Mouse (Mus musculus) stomach, postnatal 0 days (tissue): ENCODE measurements at regions not wholly inside any gene's neighbourhood (a gene's known extent, or its start where the extent isn't known, plus 50 kb on each side); places are given as distances from the start of the nearest gene placed in this dataset.

Source experiments
- ATAC-seq: fragments of 200-750 bp; cut with Nextera tagmentation; 2 replicates; pipeline ENCODE4 v1.8.0; 2017; ENCODE audit not compliant: low FRiP score, low TSS enrichment
- DNase-seq: peaks from one replicate; pipeline ENCODE4 v3.0.0-alpha.2; 2016; ENCODE audit warnings: low spot score
- H3K27ac ChIP-seq: fragments of 300-500 bp; sonication (generic); replicated peaks from 2 replicates; pipeline ENCODE4 v1.5.1; 2014; ENCODE audit warnings: mild to moderate bottlenecking, control low read depth
- H3K27me3 ChIP-seq: fragments of 300-500 bp; sonication (generic); 2 replicates; pipeline ENCODE4 v1.6.1; 2014; ENCODE audit warnings: low read length; ENCODE audit not compliant: control insufficient read depth, insufficient read depth
- H3K36me3 ChIP-seq: fragments of 300-500 bp; sonication (generic); 2 replicates; pipeline ENCODE4 v1.6.1; 2014; ENCODE audit warnings: low read length, mixed read lengths; ENCODE audit not compliant: control insufficient read depth, insufficient read depth
- H3K4me1 ChIP-seq: fragments of 300-500 bp; sonication (generic); replicated peaks from 2 replicates; pipeline ENCODE4 v1.6.1; 2014; ENCODE audit warnings: antibody characterized with exemption; ENCODE audit not compliant: control insufficient read depth, insufficient read depth
- H3K4me2 ChIP-seq: fragments of 300-500 bp; sonication (generic); replicated peaks from 2 replicates; pipeline ENCODE4 v1.6.1; 2014; ENCODE audit warnings: low read depth, mild to moderate bottlenecking, control low read depth, moderate library complexity
- H3K4me3 ChIP-seq: fragments of 300-500 bp; sonication (generic); 2 replicates; pipeline ENCODE4 v1.5.1; 2014; ENCODE audit warnings: low read depth, low read length, control low read depth
- H3K9ac ChIP-seq: fragments of 300-500 bp; sonication (generic); 2 replicates; pipeline ENCODE4 v1.6.1; 2014; ENCODE audit warnings: mild to moderate bottlenecking, low read length, control low read depth, mixed read lengths
- H3K9me3 ChIP-seq: fragments of 300-500 bp; sonication (generic); 2 replicates; pipeline ENCODE4 v1.6.1; 2016; ENCODE audit warnings: low read length; ENCODE audit not compliant: control insufficient read depth
- CTCF ChIP-seq: IDR thresholded peaks from 2 replicates; pipeline ENCODE4 v1.5.1; 2016; ENCODE audit warnings: antibody characterized with exemption, low read depth, mild to moderate bottlenecking, moderate library complexity
- EP300 ChIP-seq: optimal IDR thresholded peaks from 2 replicates; pipeline ENCODE3; 2016; ENCODE audit warnings: antibody characterized with exemption
- WGBS: fragments of 180-500 bp; shearing (Covaris S2); extraction: QIAGEN DNeasy Blood & Tissue Kit; methylation state at CpG from one replicate; pipeline ENCODE4 v1.1.7; 2014; 5-methylcytosine and 5-hydroxymethylcytosine counted together

DNA sequence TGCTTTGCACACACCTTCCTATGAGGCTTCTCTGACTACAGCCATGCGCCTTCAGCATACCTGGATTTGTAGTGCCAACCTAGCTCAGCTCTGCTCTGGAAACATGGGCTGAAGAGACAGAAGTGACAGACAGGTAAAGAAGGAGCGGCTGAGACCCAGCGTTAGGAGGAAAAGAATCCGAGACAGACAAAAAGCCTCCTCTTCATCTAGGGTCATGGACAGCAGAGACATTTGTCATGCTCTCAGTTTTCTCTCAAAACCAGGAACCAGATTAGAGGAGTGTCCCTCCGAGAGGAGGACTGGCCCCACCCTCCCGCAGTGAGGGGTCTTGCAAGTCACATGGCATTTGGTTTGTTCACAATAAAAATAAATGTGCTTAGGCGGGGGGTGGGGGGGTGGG is 317.4 kb upstream of the Prickle1 start:
- Histone ChIP-seq H3K36me3 (no peaks in the 10 kb centered on the region), H3K27me3 (no peaks in the 10 kb centered on the region), H3K9me3 (no peaks in the 10 kb centered on the region; the same call in 1 of the 2 replicates), H3K27ac (no peak overlapping the region), H3K4me1 (no peaks in the 10 kb centered on the region), H3K4me3 (no peak overlapping the region), H3K9ac (no peak overlapping the region), H3K4me2 (no peak overlapping the region)
- ATAC-seq (no peak), DNase-seq (no peak)
- 54% methylated on average over 7 of the region's 7 CpGs for WGBS
- TF ChIP-seq EP300: no peak
- no peak for TF ChIP-seq CTCF

DNA sequence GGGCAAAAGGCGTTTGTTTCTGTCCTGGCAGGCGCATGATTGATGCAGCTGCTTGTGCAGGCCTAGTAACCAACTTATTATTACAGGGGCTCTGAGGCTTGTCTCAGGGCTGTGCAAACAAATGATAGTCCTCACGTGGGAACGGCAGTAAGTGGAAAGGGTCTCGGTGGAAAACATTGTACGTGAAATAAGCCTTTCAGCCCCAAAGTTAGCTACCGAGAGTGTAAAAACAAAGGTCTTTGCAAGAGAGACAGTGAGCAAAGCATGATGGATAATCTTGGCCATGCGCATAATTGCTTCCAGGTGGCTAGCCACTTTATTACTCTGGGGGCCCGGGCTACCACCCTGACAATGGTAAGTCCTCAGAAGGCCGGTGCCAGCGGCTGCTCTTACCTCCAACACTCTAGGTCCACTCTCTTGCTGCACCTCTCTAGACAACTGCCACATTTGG is 315.3 kb upstream of the Prickle1 start:
- Histone ChIP-seq H3K36me3 (no peaks in the 10 kb centered on the region), H3K9ac (no peak overlapping the region), H3K4me1 (no peaks in the 10 kb centered on the region), H3K4me3 (no peak overlapping the region), H3K9me3 (no peaks in the 10 kb centered on the region; the same call in 1 of the 2 replicates), H3K4me2 (no peak overlapping the region), H3K27ac (no peak overlapping the region), H3K27me3 (no peaks in the 10 kb centered on the region)
- DNase-seq (no peak), ATAC-seq (no peak)
- TF ChIP-seq CTCF: no peak
- no peak for TF ChIP-seq EP300
- WGBS: 34% methylated on average over 11 of the region's 11 CpGs

DNA sequence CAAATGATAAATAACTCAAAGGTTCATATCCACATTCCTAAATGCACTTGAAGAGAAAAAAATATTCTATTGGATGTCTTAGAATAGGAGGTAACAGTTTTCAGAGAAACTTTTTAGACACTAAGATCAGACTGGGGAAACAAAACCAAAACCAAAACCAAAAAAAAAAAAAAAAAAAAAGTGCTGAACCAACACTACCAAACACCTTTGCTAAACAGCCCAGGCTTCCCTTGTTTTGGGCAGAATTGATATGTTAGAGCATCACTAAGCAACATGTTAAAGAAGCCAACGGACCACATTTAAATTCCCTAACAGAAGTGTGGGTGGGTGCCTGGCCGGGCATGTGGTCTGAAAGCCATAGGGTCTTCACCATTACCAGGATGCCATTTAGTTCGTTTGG is 314.5 kb upstream of the Prickle1 start:
- H3K4me2 ChIP-seq: no peak overlapping the region
- 82% methylated on average over 3 of the region's 3 CpGs for WGBS
- TF ChIP-seq CTCF (no peak), EP300 (no peak)
- no peaks in the 10 kb centered on the region; the same call in 1 of the 2 replicates for H3K9me3 ChIP-seq
- no peak for ATAC-seq
- no peaks in the 10 kb centered on the region for H3K27me3 ChIP-seq
- H3K9ac ChIP-seq: no peak overlapping the region
- no peaks in the 10 kb centered on the region for H3K4me1 ChIP-seq
- H3K27ac ChIP-seq: no peak overlapping the region
- no peak for DNase-seq
- no peak overlapping the region for H3K4me3 ChIP-seq
- no peaks in the 10 kb centered on the region for H3K36me3 ChIP-seq

DNA sequence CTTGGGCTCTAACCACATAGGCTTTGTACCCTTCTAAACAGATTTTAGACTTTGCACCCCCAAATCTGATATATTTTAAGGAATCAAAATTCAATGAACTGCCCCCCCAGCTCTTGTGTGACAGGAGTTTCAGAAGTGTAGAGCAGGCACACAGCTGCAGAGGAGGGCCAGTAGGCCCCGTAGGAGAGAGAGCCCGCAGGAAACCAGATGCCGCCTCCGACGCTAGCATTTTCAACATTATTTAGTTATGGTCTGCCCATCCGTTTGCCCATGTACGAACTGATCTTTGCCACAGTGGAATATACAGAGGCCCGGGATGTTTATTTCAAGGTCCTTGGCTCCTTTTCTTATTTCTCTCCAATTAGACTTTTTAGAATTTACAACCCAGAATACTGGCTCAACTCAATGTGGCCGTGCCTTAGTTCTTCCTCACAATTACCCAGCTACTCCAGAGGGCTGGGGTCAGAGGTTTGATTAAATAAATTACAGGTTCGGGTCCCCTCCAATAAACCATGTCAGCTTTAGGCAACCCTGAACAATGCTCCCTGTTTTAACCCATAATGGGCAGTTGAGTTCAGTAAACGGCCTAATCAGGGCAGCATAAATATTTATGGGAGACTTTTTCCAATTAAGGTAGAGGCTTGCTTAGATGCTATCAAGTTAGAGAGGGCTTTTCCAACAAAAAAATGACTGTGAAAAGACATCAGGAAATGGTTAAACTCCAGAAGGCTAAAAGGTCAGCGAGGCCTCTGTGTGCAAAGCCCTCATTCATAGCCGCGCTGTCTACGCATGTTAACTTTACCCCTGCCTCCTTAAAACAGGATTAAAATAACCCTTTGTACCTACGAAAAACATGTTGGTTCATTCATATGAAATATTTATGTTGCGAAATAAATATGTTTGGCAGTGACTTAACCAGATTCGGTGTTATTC is 308.2 kb upstream of the Prickle1 start:
- TF ChIP-seq CTCF (no peak), EP300 (no peak)
- WGBS: 55% methylated on average over 18 of the region's 18 CpGs

DNA sequence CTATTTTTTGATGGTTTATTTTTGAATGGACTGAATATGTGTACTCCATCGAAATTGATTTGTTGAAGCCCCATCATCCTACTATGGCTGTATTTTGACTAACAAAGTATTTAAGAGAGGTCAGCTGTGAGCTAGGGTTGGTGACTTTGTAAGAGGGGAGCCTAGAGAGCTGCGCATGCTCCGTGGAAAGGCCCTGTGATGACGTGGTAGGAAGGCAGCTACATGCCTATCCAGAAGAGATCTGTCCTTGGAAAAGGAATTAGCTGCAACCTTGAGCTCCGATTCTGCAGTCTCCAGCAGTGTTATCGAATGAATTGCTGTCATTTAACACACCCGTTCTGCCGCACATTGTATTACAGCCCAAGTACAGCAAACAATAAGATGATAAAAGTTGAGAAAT is 287.1 kb upstream of the Prickle1 start:
- WGBS: 85% methylated on average over 8 of the region's 8 CpGs
- Histone ChIP-seq H3K36me3 (no peaks in the 10 kb centered on the region), H3K27me3 (no peaks in the 10 kb centered on the region), H3K4me2 (no peak overlapping the region), H3K9ac (no peak overlapping the region), H3K9me3 (no peaks in the 10 kb centered on the region), H3K4me1 (no peaks in the 10 kb centered on the region), H3K27ac (no peak overlapping the region), H3K4me3 (no peak overlapping the region)
- ATAC-seq (no peak), DNase-seq (no peak)
- TF ChIP-seq EP300 (no peak), CTCF (no peak)

More for the DNA sequence above, 308.2 kb upstream of the Prickle1 start:
- Histone ChIP-seq H3K27ac (no peak overlapping the region), H3K4me2 (no peak overlapping the region), H3K4me3 (no peak overlapping the region), H3K9ac (no peak overlapping the region), H3K4me1 (no peaks in the 10 kb centered on the region), H3K36me3 (no peaks in the 10 kb centered on the region), H3K27me3 (no peaks in the 10 kb centered on the region), H3K9me3 (no peaks in the 10 kb centered on the region; the same call in 1 of the 2 replicates)
- no peak for DNase-seq
- no peak for ATAC-seq

DNA sequence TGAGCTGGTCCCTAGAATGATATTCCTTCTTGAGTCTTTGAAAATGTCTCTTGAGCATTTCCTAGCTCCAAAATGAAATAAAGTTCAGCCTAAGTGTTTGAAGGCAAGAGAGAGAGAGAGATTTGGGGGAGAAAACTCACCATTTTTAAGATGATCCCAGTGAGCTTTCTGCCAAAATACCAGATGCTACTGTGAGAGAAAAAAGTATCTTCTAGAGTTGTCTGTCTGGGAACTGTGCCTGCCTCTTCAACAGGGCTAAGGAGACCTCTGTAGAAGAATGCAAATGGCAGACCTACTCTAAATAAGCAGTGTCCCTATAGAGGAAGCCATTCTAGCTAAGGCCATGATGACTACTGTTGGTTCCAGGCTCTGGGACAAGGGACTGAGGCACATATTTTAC is 285.6 kb upstream of the Prickle1 start:
- DNase-seq (no peak), ATAC-seq (no peak)
- TF ChIP-seq CTCF: no peak
- Histone ChIP-seq H3K4me2 (no peak overlapping the region), H3K4me1 (no peaks in the 10 kb centered on the region), H3K27ac (no peak overlapping the region), H3K9me3 (no peaks in the 10 kb centered on the region), H3K4me3 (no peak overlapping the region), H3K27me3 (no peaks in the 10 kb centered on the region), H3K9ac (no peak overlapping the region), H3K36me3 (no peaks in the 10 kb centered on the region)
